Comparison of ENCODE assay signal across 26 mouse cellular contexts in genomic region chr11:25978736-25979276, GRCm38 (mm10).
DNase-seq lines count a peak whose midpoint lies in the region; ATAC-seq and TF ChIP-seq lines count a peak whose summit lies in the region.
"Had no signal": no experiment of that assay in that cellular context is flagged by ENCODE, and none has a peak within 500 bp of the region (broad histone marks: within the 10 kb centered on the region; RNA-seq: fewer than 3 reads in every experiment).

No protein-coding gene starts in this region.

- no peaks in the 10 kb centered on the region for H3K27me3 ChIP-seq in hindbrain, embryonic 14.5 days (ENCODE audit: control insufficient read depth, insufficient read depth, low read length)
- no peaks in the 10 kb centered on the region for H3K27me3 ChIP-seq in hindbrain, postnatal 0 days (ENCODE audit: insufficient read depth, low read length)
- H3K27me3 ChIP-seq in hindbrain, embryonic 16.5 days (replicated peaks; ENCODE audit: control insufficient read depth, insufficient read depth, low read length) = no peaks in the 10 kb centered on the region
- no peaks in the 10 kb centered on the region for H3K27me3 ChIP-seq in neural tube, embryonic 13.5 days
- H3K27me3 ChIP-seq: embryonic facial prominence, embryonic 13.5 days; forebrain, embryonic 12.5 days; forebrain, embryonic 15.5 days; heart, embryonic 13.5 days had no signal

- H3K4me2 ChIP-seq in hindbrain, embryonic 14.5 days (replicated peaks) = no peak overlapping the region
- no peak overlapping the region for H3K4me2 ChIP-seq in hindbrain, postnatal 0 days (ENCODE audit: low read depth, low read length)
- no peak overlapping the region for H3K4me2 ChIP-seq in hindbrain, embryonic 16.5 days (ENCODE audit: low read length)
- H3K4me2 ChIP-seq in neural tube, embryonic 13.5 days = no peak overlapping the region
- H3K4me2 ChIP-seq: embryonic facial prominence, embryonic 13.5 days; forebrain, embryonic 12.5 days; forebrain, embryonic 15.5 days; heart, embryonic 13.5 days had no signal

- H3K4me1 ChIP-seq in hindbrain, embryonic 14.5 days (replicated peaks; ENCODE audit: control insufficient read depth, insufficient read depth, low read length) = peaks cover 6% of the 10 kb centered on the region; the same call in 1 of the 2 replicates
- no peaks in the 10 kb centered on the region for H3K4me1 ChIP-seq in hindbrain, postnatal 0 days (ENCODE audit: insufficient read depth, low read length)
- no peaks in the 10 kb centered on the region for H3K4me1 ChIP-seq in hindbrain, embryonic 16.5 days (ENCODE audit: control insufficient read depth, insufficient read depth, low read depth, low read length)
- peaks cover 7% of the 10 kb centered on the region for H3K4me1 ChIP-seq in neural tube, embryonic 13.5 days (replicated peaks)
- H3K4me1 ChIP-seq: embryonic facial prominence, embryonic 10.5 days; embryonic facial prominence, embryonic 13.5 days; forebrain, embryonic 12.5 days; heart, embryonic 10.5 days; heart, embryonic 13.5 days had no signal

- no peak for TF ChIP-seq CTCF in hindbrain, postnatal 0 days (IDR thresholded peaks at IDR 0.05; ENCODE audit: low read depth)

- DNase-seq in hindbrain, embryonic 14.5 days (ENCODE audit: low spot score) = no peak
- no peak for DNase-seq in hindbrain, postnatal 0 days (ENCODE audit: low spot score)
- DNase-seq in right cerebral cortex, postnatal 14 days = no peak
- no peak for DNase-seq in frontal cortex, postnatal 10 days (ENCODE audit: low spot score in 2 of 2)
- DNase-seq: adrenal gland, adult 2 months; adrenal gland, postnatal 14 days; cerebellum, adult 11 months; cerebellum, adult 2 months; cerebellum, postnatal 10 days; cerebellum, postnatal 36 days; embryo, embryonic 11 days; gastrocnemius, postnatal 10 days; gastrocnemius, postnatal 36 days; heart, adult 2 months; heart, postnatal 14 days; heart, postnatal 4 days had no signal

- H3K36me3 ChIP-seq in hindbrain, embryonic 14.5 days (replicated peaks; ENCODE audit: control insufficient read depth, insufficient read depth) = no peaks in the 10 kb centered on the region
- no peaks in the 10 kb centered on the region for H3K36me3 ChIP-seq in hindbrain, postnatal 0 days (ENCODE audit: insufficient read depth, low read length)
- no peaks in the 10 kb centered on the region for H3K36me3 ChIP-seq in hindbrain, embryonic 16.5 days (ENCODE audit: control insufficient read depth, insufficient read depth, low read length)
- no peaks in the 10 kb centered on the region for H3K36me3 ChIP-seq in neural tube, embryonic 13.5 days
- H3K36me3 ChIP-seq: embryonic facial prominence, embryonic 10.5 days; embryonic facial prominence, embryonic 13.5 days; forebrain, embryonic 12.5 days; forebrain, embryonic 15.5 days; heart, embryonic 10.5 days; heart, embryonic 13.5 days had no signal

- H3K9me3 ChIP-seq in hindbrain, embryonic 14.5 days (ENCODE audit: control insufficient read depth, low read length) = no peaks in the 10 kb centered on the region
- H3K9me3 ChIP-seq in hindbrain, postnatal 0 days (ENCODE audit: low read length) = no peaks in the 10 kb centered on the region
- no peaks in the 10 kb centered on the region for H3K9me3 ChIP-seq in hindbrain, embryonic 16.5 days (ENCODE audit: control insufficient read depth, low read length)
- no peaks in the 10 kb centered on the region for H3K9me3 ChIP-seq in neural tube, embryonic 13.5 days
- H3K9me3 ChIP-seq: embryonic facial prominence, embryonic 10.5 days; embryonic facial prominence, embryonic 13.5 days; forebrain, embryonic 12.5 days; forebrain, embryonic 15.5 days; heart, embryonic 10.5 days; heart, embryonic 13.5 days had no signal

- ATAC-seq in hindbrain, embryonic 14.5 days (ENCODE audit: low FRiP score) = no peak
- no peak for ATAC-seq in hindbrain, postnatal 0 days
- peak; percentile 20; the same call in 1 of the 2 replicates for ATAC-seq in hindbrain, embryonic 16.5 days
- ATAC-seq in neural tube, embryonic 13.5 days (ENCODE audit: low read depth) = no peak
- ATAC-seq: CD4-positive, CD25-positive, alpha-beta regulatory T cell, adult 4 months; forebrain, embryonic 15.5 days had no signal

- WGBS in hindbrain, embryonic 14.5 days = 29% methylated on average over 5 of the region's 5 CpGs
- WGBS in hindbrain, postnatal 0 days = 34% methylated on average over 5 of the region's 5 CpGs
- WGBS in hindbrain, embryonic 16.5 days = 46% methylated on average over 5 of the region's 5 CpGs
- 32% methylated on average over 5 of the region's 5 CpGs for WGBS in neural tube, embryonic 13.5 days

- H3K9ac ChIP-seq in hindbrain, embryonic 14.5 days = no peak overlapping the region
- H3K9ac ChIP-seq in hindbrain, postnatal 0 days (replicated peaks; ENCODE audit: low read length) = no peak overlapping the region
- H3K9ac ChIP-seq in hindbrain, embryonic 16.5 days (ENCODE audit: low read depth, low read length) = no peak overlapping the region
- H3K9ac ChIP-seq in neural tube, embryonic 13.5 days = no peak overlapping the region
- H3K9ac ChIP-seq: embryonic facial prominence, embryonic 13.5 days; forebrain, embryonic 12.5 days; forebrain, embryonic 15.5 days; heart, embryonic 13.5 days had no signal

- no peak overlapping the region for H3K4me3 ChIP-seq in hindbrain, embryonic 14.5 days (replicated peaks; ENCODE audit: low read length)
- H3K4me3 ChIP-seq in hindbrain, postnatal 0 days (ENCODE audit: low read length) = no peak overlapping the region
- H3K4me3 ChIP-seq in hindbrain, embryonic 16.5 days (ENCODE audit: low read length) = no peak overlapping the region
- no peak overlapping the region for H3K4me3 ChIP-seq in neural tube, embryonic 13.5 days
- H3K4me3 ChIP-seq: embryonic facial prominence, embryonic 10.5 days; embryonic facial prominence, embryonic 13.5 days; erythroblast, embryonic 14.5 days; forebrain, embryonic 12.5 days; forebrain, embryonic 15.5 days; heart, adult 2 months; heart, embryonic 10.5 days; heart, embryonic 13.5 days had no signal

- H3K27ac ChIP-seq in hindbrain, embryonic 14.5 days = peak overlapping the region; percentile 1; the same call in 1 of the 2 replicates
- H3K27ac ChIP-seq in hindbrain, postnatal 0 days = no peak overlapping the region
- no peak overlapping the region for H3K27ac ChIP-seq in hindbrain, embryonic 16.5 days (ENCODE audit: low read depth, low read length)
- H3K27ac ChIP-seq in neural tube, embryonic 13.5 days (replicated peaks) = peak overlapping the region; percentile 62
- H3K27ac ChIP-seq: embryonic facial prominence, embryonic 10.5 days; embryonic facial prominence, embryonic 13.5 days; forebrain, embryonic 12.5 days; forebrain, embryonic 15.5 days; heart, adult 2 months; heart, embryonic 10.5 days; heart, embryonic 13.5 days had no signal

Comparison
In these comparisons a context has a peak if more than half of its experiments do, and no peak if none do; other contexts are left out.
1. H3K27ac ChIP-seq: peak in hindbrain, embryonic 14.5 days (single experiment) and neural tube, embryonic 13.5 days (single experiment); none in hindbrain, postnatal 0 days (single experiment) and hindbrain, embryonic 16.5 days (single experiment).